In the genomic region with DNA sequence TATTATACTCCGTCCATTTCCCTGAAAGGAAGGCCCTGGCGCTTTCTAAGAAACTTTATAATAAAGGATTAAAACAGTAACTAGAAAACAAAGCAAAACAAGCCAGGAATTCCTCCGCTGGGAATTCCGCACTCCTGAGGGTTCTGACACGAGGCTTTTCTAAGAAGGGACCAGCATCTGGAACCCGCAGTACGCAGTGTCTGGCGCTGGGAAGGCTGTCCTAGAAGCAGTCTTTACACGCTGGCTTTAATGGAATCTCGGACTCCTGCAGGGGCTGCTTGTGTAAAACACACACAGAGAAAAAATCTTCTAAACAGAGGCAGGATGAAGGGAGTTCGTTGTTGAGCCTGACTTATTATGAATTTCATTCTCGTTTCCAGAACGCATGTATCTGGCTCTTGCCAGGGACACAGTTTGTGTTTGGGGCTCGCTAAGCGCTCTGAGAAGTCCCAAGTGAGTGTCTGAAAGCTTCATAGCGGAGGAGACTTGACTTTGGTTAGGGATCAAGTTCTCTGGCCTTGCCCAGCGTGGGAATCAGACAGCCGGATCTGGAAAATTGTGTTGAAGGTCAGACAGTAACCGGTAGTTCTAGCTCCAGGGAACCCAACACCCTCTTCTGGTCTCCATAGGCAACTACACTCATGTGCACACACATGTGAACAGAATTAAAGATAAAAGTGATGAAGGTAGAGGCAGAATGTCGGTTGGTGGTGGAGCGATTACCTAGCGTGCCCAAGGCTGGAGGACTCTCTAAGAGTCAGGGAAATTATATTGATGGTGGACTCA, we compare ENCODE assay signal across 10 mouse cellular contexts.
DNase-seq lines count a peak whose midpoint lies in the region; ATAC-seq lines count a peak whose summit lies in the region.
"Had no signal": no experiment of that assay in that cellular context is flagged by ENCODE, and none has a peak within 500 bp of the region (broad histone marks: within the 10 kb centered on the region; RNA-seq: fewer than 3 reads in every experiment).

No protein-coding gene starts in this region.

- WGBS in kidney, embryonic 15.5 days, result 74% methylated on average over 22 of the region's 22 CpGs

- H3K36me3 ChIP-seq in kidney, embryonic 15.5 days, result no peaks in the 10 kb centered on the region
- H3K36me3 ChIP-seq: neural tube, embryonic 12.5 days had no signal

- no peaks in the 10 kb centered on the region for H3K27me3 ChIP-seq in kidney, embryonic 15.5 days
- H3K27me3 ChIP-seq: neural tube, embryonic 12.5 days had no signal

- H3K4me1 ChIP-seq in kidney, embryonic 15.5 days, result peaks cover 49% of the 10 kb centered on the region
- peaks cover 21% of the 10 kb centered on the region for H3K4me1 ChIP-seq in brown adipose tissue, adult 24 weeks (ENCODE audit: control insufficient read depth, insufficient read depth, insufficient read length, low read length)

- no peak overlapping the region for H3K4me2 ChIP-seq in kidney, embryonic 15.5 days
- H3K4me2 ChIP-seq: neural tube, embryonic 12.5 days had no signal

- H3K9me3 ChIP-seq in kidney, embryonic 15.5 days (replicated peaks), result no peaks in the 10 kb centered on the region

- no peak for DNase-seq in kidney, adult 11 months
- peak; percentile 29 to 38 for DNase-seq in heart, adult 9 months (ENCODE audit: low spot score in 2 of 2)
- DNase-seq in kidney, postnatal 4 days, result peak; percentile 37 to 52
- DNase-seq in Muller cell, postnatal 12 days (ENCODE audit: inconsistent ontology term), result no peak
- no peak for DNase-seq in left cerebral cortex, postnatal 14 days (ENCODE audit: low spot score in 2 of 2)
- no peak for DNase-seq in layer of hippocampus, adult 18-20 months (ENCODE audit: low spot score in 2 of 2)
- DNase-seq: cerebellum, adult 11-12 months had no signal

- no peak overlapping the region for H3K4me3 ChIP-seq in kidney, embryonic 15.5 days (replicated peaks)
- no peak overlapping the region for H3K4me3 ChIP-seq in brown adipose tissue, adult 24 weeks (ENCODE audit: insufficient read depth, low read depth, low read length)
- H3K4me3 ChIP-seq: neural tube, embryonic 12.5 days had no signal

- H3K27ac ChIP-seq in kidney, embryonic 15.5 days, result peak overlapping the region; percentile 87
- H3K27ac ChIP-seq in brown adipose tissue, adult 24 weeks (replicated peaks; ENCODE audit: low read depth, low read length), result peak overlapping the region; percentile 35
- H3K27ac ChIP-seq: neural tube, embryonic 12.5 days had no signal

- no peak overlapping the region for H3K9ac ChIP-seq in kidney, embryonic 15.5 days
- H3K9ac ChIP-seq: neural tube, embryonic 12.5 days had no signal

- intact Hi-C loops in left cerebral cortex, postnatal 14 days (cut with DNase I), result loop anchor here (10.0 kb wide), 1 partner anchor 273 kb away; a partner anchor contains a TSS

- no peak for ATAC-seq in kidney, embryonic 15.5 days (replicated peaks; ENCODE audit: low FRiP score)

Comparison
In these comparisons a context has a peak if more than half of its experiments do, and no peak if none do; other contexts are left out.
1. DNase-seq: peak in heart, adult 9 months (2 of 2) and kidney, postnatal 4 days (2 of 2); none in kidney, adult 11 months (single experiment), Muller cell, postnatal 12 days (single experiment), left cerebral cortex, postnatal 14 days (0 of 2) and layer of hippocampus, adult 18-20 months (0 of 2).